Mouse (Mus musculus) right cerebral cortex, postnatal 25 days (tissue): ENCODE data around the gene Stxbp1.

Experiments
- DNase-seq: peaks from one replicate; pipeline ENCODE4 v3.0.0; 2022

Stxbp1 gene

DNA sequence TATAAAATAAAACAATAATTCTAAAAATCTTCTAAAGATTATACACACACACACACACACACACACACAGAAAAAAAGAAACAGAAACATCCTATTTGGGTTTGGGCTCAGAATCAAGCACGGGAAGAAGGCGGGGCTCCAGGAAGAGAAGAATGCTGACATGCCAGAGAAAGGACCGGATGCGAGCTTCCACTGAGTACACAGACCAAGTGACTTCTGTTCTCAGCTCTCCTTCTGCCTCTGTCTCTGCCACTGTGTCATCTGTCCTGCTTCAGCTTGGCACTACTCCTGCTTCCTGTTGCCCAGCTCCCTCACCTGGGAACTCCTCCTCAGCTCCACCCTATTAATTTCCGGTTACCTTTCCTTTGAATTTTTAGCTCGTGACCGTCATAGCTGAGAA, 12.5 kb downstream of the Stxbp1 start:
- no peak for DNase-seq

DNA sequence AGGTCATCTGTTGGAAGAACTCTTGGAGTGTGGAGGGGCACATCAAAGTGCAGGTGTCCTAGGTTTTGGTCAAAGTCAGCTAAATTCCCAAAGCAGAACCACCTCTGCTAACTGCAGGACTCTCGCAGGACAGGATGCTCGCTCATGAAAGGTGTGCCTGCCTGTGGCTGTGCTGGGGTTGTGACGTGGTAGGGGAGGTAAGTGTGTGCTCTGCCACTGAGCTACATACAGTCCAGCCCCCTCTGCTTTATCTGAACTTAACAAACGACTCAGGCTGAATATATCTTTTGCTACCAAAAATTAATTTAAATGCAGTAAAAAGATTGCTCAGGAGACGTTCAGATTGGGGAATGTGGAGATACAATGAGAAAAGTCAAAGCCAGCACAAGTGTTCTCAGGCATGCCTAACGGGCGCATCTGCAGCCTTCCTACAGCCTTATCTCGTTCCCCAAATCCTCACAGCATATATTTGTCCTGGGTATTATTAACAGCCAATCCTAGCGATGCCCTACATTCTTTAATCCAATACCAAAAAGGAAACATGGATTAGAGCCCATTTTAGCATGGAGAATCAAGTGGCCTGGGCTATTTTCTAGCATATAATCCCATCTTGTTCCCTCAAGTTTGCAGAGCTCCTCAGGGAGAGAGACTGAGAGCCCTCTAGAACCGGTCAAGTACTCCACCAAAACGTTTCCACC, 17.9 kb downstream of the Stxbp1 start:
- no peak for DNase-seq

DNA sequence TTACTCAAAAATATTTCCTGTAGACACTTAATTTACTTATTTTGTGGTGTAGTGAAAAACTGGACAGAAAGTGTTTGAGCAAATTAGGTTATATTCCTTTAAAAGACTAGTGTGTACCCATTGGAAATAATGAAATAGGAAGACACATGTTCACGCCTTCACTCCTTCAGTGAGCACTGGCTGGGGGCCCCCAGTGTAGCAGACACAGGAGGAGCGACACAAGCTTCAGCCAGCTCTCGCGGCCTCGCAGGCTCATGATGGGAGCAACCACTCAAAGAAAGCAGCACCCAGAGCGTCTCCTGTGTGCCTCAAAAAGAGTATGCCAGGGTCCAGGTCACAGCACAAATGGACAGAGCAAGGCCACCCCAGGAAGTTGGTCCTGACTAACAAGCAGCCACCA, 21.2 kb downstream of the Stxbp1 start:
- DNase-seq: no peak

DNA sequence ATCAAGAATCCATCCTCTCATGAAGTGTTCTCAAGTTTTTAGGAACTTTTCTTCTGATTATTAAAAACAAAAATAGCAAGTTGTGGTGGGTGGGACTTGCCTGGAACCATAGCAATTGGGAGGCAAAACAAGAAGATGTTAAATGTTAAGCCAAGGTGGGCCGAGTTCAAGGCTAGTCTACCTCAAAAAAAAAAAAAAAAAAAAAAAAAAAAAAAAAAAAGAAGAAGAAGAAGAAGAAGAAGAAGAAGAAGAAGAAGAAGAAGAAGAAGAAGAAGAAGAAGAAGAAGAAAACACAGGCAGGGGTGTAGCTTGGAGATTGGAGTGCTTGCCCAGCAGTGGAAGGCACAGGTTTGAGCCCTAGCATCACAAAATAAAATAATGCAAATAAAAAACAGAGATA, 22.3 kb downstream of the Stxbp1 start:
- no peak for DNase-seq

DNA sequence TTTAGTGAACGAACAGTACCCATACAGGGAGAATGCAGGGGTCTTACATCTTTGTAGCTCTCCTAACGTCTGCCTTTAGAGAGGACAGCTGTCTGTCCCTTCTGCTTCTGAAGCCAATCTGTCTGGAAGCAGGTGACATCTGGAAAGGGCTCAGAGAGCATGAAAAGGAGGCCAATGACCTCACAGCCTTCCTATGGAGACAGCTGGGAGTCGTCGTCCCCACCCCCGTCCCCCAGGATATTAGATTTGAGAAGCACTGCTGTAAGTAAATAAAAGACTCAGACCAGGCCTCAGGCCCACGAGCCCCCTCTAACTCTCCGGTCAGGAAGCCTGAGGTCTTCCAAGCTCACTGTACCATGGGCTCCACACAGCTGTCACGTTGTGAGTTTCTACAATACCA, 22.9 kb downstream of the Stxbp1 start:
- DNase-seq: no peak

DNA sequence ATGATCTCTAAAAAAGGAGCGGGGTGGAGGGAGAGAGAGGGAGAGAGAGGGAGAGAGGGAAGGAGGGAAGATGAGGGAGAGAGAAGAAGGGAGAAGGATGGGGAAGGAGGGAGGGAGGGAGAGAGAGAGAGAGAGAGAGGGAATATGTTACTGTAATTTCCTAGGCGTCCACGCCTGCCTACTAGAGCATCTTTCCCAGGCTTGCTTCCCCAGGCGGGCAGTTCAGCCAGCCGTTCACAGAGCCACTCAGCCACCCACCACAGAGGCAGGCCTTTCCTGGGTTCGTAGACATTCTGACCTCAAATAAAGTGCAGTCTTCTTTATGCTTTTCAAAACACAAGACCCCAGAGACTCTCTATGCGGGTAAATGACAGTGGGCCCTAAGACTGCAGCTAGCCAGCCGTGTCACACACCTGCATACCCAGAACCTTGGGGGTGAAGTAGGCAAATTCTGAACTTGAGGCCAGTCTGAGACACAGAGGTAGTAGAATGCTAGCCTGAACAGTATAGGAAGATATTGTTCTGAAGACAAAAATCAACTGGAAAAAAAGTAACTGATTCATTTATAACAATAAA, 23.4 kb downstream of the Stxbp1 start:
- DNase-seq: no peak

DNA sequence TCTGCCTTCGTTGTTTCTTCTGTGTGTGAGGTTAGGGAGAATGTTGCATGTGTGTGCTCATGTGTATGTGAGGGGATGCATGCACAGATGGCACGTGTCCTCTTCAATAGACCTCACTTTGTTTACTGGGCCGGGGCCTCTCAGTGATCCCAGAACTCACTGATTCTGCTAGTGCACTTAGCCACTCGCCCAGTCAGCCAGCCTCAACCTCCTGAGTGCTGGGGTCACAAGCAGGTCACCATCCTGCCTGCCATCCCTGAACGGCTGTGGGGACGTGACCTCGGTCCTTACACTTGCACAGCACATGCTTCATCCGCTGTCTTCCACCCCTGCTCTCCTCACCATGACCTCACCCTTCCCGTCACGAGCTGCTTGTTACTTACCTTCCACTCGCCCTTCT, 23.9 kb downstream of the Stxbp1 start:
- DNase-seq: no peak

DNA sequence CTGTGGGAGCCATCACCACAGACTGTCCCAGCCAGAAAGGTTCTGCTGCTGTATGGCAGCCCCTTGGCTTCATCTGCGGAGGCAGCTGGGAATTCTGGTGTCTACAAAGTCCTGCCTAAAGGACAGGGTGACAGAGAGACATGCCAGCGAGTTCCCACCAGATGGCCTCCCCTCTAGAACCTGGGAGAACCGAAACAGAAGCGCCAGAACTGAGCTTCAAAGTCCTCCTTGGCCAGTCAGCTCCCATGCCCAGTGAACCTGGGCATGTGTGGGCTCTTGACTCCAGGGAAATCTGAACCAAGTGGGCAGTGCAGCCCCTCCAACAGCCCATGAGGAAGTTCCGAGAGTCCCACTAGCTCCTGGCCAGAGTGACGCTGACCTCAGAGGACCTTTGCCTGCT, 24.4 kb downstream of the Stxbp1 start:
- no peak for DNase-seq

DNA sequence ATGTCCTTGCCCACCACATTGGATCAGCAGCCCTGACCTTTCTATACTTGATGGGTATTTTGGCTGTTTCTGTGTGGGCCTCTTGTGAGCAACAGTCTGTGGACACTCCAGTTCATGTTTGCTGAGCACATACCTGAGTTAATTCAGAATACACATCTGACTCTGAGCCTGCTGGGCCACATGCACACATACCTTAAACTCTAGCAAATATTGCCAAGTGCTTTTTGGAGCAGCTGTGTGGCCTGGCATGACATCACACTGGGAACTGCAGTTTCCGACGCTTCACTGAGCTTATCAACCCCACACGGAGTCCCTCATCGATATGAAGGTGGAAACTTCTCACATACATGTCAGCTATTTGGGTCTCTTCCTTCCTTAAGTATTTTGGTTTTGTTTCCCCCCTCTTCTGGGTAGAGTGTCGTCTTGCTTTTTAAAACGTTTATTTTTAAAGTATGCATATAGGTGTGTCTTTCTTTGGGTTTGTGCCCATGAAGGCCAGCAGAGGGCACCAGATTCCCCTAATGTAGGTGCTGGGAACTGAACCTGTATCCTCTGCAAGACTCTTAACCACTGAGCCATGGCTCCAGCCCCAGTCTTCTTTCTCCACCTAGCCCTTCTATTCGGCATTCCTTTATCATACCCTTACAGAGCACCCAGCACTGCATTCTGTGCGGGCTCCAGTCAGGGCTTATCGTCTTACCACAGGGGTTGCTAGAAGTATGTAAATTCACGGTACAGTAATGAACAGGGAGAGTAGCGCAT, 25.8 kb downstream of the Stxbp1 start:
- no peak for DNase-seq

DNA sequence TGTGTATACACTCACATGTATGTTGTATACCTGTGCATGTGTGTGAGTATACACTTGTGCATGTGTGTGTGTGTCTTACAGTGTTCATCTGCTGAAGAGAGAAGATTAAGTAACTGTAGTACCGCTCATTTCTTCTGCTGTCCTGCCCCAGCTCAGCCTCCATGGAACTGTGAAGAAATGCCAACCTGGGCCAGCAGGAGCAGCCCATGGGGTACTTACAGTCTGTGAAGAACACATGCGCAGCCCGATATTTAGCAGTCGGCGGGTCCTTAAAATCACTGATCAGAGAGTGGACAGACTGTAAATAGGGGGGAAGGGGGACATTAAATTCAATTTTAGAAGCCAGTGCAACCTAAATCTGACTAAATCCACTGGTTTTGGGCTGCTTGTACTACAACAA, 28.8 kb downstream of the Stxbp1 start:
- no peak for DNase-seq

DNA sequence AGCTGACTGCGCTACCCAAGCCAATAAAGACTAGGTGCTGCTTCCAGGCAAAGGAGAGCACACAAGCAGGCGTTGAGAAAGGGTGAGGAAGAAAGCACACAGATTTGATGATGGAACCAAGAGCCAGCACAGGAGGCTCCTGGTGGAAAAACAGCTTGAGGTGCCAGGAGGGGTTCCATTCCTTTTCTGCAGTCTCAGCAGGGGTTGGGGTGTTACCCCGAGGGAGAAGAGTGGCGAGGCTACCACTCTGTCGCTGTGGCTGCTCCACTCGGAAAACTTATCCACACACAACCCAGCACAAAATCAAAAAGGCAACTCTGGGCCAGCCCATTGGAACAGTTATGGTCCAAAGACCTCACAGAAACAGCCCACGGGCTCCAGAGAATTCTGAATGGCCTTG, 29.5 kb downstream of the Stxbp1 start:
- no peak for DNase-seq

DNA sequence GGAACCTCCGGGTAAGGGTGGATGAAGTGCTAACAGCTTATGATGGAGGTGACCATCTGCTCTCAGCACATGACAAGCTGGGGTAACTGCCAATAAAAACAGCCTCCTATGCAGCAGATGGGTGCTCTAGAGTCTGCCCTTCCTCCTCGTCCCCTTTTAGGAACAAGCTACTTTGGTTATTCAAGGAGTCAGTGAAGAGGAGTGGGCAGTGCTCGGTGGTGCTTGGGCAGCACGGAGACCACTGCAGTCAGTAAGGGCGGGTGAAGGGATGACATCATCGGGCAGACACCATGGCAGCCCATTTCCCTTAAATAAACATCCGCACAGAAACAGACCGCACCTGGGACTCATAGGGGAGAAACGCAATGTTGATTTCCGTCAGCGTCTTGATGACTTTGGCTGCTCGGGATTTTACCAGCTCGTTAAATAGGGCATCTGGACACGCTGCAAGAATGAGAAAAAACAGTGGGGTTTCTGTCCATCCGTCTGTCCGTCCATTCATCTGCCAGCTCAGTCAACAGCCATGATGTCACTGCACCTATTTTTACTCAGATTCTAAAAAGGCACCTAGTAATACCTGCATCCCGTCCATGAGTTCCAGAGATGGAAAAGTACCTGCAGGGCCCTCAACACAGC, 30.0 kb downstream of the Stxbp1 start:
- peak; percentile 66 for DNase-seq

DNA sequence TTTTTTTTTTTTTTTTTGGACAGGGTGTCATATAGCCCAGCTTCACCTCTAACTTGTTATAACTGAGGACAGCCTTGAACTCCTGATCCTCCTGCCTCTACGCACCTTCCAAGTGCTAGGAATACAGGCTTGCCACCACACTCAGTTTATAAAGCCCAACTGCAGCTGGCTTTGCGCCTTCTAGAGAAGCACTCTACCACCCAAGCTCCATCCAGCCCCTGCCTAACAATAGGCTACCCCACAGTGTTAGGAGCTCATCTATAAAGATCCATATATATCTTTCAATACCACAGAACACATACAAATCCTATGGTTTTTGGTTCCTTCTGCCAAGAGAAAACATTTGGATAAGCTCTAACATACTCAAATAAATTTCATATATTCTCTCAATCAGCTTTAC, 30.5 kb downstream of the Stxbp1 start:
- no peak for DNase-seq

DNA sequence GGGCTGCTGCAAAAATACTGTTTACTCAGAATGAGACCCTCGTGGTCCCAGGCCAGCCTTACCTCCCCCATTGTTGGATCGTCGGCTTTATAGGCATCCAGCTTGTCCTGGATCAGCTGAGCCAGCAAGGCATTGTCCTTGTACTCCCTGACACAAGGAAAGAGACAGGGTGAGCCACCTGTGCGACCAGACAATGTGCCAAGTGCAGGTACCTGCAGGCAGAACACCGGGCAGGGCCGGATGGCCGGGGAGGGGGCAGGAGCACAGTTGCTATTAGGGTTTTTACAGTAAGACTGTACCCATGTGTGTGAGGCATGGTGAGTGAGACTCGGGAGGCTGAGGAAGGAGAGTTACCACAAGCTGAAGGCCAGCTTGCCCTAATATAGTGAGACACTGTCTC, 35.1 kb downstream of the Stxbp1 start:
- no peak for DNase-seq

DNA sequence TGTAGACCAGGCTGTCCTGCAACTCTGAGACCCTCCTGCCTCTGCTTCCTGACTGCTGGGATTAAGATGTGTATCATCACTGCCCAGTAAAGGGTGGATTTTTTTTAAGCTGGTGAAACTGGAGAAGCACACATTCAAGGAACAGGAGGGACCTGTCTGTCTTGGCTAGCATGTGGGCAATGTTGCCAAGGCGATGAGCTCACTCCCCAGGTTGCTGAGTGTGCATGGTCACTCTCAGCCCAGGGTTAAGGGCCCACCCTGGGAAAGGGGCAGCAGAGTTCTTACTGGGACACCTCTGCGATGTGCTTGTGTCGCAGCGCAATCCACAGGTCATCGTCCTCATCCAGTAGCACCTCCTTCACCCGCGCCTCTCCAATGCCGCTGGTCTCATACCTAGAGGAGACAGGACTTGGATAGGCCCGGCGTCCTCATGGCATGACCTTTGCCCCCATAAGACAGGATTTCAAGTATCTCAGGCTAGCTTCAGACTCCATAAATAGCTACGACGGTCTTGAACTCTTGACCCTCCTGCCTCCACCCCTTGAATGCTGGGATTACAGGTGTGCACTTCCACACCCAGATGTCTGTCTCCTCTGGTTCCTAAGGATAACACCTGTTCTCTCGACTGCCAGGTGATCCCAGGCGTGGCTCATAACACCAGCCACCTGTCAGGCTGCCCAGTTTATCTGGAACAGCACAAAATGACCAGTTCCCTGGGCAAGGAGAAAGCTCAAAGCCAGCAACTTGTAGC, 38.1 kb downstream of the Stxbp1 start:
- no peak for DNase-seq

DNA sequence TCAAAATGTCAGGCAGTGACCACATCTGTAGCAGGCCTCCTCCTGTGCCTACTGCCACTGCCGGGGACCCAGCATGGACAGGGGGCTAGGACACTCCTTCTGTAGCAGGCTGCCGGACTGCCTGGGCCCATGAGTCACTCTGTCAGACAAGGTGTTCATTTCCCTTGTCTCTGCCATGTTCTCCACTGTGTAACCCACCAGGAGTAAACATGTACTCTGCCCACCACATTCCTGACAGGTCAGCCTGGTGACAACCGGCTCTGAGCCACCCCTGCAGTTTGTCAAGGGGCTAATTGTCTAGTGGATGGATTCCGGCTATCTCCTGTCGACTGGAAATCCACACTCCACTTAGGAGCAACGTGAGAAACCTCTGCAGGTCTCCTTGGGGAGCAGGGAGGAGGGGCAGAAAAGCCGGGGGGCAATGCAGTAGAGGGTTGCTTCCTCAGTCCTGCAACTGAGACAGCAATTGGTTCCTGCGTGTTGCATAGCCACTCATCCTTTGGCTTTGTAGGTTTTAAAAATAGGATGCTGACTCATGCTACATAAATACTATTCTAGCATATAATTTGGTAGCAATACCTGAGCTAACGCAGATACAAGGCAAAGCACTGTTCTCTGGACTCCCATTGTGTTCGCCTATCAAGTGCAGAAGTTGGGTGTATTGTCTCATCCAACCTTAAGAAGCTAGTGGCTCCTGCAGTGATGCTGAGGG, 48.6 kb downstream of the Stxbp1 start:
- peak; percentile 22 for DNase-seq

DNA sequence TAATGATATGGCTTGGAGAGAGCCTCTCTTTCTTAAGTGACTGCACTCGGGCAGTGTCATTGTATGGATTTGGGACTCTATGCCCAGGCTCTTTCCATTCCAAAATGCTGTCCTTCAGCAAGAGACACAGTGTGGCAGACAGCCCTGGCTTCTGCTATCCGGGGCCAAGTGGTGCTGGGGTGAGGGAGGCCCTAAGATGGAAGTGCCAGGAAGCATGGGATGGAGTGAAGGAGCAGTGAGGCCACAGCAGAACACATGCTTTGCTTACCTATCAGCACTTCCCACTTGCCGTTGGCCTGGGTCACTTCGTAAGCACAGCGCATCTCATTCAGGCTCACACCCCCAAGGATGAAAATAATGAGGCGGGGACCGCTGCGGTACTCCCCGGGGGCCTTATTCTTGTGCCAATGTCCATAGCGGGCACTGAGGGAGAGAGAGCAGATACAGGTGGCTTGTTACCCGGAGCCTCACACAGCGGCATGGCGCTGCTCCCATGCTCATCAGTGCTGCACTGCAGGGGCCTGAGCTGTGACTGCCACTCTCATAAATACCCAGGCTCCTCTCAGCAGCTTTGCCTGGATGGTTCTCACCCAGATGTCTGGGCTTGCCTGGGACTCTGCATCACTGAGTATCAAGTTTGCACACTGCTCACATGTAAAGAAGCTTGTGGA, 51.2 kb downstream of the Stxbp1 start:
- DNase-seq: no peak

DNA sequence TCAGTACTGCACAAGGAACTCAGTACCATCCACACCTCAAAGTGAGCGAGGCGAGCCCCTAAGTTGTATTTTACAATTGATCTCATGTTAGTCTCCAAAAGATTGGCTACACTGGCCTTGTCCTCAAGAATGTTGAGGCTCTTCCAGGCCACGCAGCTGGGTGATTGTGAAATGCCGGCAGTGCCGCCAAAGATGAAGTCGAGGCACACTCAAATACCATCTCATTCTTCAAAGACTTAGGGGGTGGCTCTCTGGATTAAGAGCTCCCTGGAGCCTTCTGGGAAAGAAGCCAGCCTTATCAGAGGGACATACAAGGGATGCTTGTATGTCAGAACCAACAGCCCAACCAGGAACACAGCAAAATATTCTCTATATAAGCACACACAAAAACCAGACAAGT, 55.7 kb downstream of the Stxbp1 start:
- DNase-seq: no peak

DNA sequence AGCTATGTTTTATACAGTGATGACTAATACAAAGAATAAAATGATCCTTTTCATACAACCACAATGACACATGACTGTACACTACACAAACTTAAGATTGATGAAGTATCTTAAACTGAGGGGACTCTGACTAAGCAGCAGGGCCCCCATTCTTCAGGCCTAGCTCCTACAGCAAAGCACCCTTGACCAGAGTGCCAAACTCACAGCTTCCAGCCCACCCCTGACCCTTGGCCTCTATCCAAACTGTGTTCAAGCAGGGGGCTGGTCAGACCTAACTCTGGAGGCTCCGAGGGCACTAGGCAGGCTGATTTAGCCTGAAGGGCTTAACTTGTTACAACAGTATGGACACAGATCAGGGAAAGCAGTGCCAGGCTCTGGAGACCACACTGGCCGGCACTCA, 58.5 kb downstream of the Stxbp1 start:
- no peak for DNase-seq

DNA sequence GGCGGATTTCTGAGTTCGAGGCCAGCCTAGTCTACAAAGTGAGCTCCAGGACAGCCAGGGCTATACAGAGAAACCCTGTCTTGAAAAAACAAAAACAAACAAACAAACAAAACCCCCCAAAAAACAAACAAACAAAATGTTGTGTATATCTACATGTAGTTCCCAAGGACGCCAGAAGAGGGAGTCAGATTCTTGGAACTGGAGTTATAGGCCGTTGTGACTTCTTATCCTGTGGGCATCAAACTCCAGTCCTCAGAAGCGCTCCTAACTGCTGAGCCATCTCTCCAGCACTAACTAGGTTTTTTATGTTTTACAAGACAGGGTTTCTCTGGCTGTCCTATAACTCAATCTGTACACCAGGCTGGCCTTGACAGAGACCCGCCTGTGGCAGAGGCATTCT, 59.9 kb downstream of the Stxbp1 start:
- DNase-seq: no peak

DNA sequence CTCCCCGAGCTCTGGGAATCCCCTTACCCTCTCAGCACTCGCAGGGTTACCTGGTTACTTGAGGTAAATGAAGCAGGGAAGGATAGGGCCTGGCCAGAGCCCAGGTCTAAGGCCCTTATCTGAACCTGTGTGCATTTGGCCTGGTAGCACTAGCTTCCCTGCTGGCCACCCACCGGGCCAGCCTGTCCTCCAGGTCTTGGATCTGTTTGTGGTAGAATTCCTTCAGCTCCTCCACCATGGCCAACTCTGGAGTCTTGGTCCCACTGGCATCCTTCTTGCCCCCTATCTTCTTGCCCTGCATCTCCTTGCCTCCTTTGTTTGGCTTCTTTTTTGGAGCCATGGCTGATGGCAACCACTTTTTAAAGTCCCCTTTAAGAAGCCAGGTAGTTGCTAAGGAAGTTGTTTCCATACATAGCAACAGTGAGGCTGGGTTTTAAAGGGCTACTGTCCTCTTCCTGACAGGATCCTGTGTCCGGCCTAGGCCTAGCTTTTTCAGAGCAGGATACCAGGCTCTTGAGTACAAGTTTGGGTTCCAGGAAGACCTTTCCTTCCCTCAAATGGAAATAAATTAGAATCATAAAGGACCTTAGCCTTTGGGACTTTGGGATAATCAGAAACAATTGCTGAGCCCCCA, 62.9 kb downstream of the Stxbp1 start, which contains the start of gene Cfap157:
Cfap157 (minus strand) TSS at position 381 of the 634 bp plus-strand sequence.
- DNase-seq: no peak
